Mouse (Mus musculus) adrenal gland, postnatal 36 days (tissue): ENCODE results near the gene Adtrp. TPM values are rescaled to one million over a fixed set of nuclear protein-coding genes. Genes with fewer than 3 reads are reported as not detected.
A peak's percentile ranks its signal among the peaks of the same experiment; 100 is the strongest.

ENCODE experiments used
- DNase-seq, 2 experiments: peaks; one replicate each; pipeline ENCODE4 v3.0.0; 2021; ENCODE audit warnings: mixed read lengths in 1 of 2
- long read RNA-seq, 2 experiments: library from polyadenylated mRNA; stranded (forward); transcript quantifications; one replicate each; pipeline ENCODE4 v2.0.0; 2021; ENCODE audit warnings: borderline sequencing depth in 2 of 2
- total RNA-seq, 2 experiments: library from RNA; stranded (reverse); gene quantifications; 2 replicates each; pipeline ENCODE4 v1.2.3; 2021

Adtrp gene
- 10 to 100 TPM; 22.5 to 45.9 TPM for total RNA-seq
- long read RNA-seq, experiment 1, transcript Adtrp-202 (7 exons, 1,602 nt), result major isoform, 16 of 37 reads
- long read RNA-seq, experiment 1, partial matches to known transcripts, result 15 of 37 reads
- long read RNA-seq, experiment 1, other reads (novel, unspliced or antisense), result 6 of 37 reads
- long read RNA-seq, experiment 2, partial matches to known transcripts, result 8 of 10 reads
- long read RNA-seq, experiment 2, other reads (novel, unspliced or antisense), result 1 of 10 reads

GRCm38 (mm10) chr13:41847516-41848126 lies at the start of gene Adtrp:
Gene Adtrp, minus strand, starts transcription at chr13:41847684.
- peak; percentile 7 to 47 for DNase-seq

- no peak for DNase-seq
Observed at GRCm38 (mm10) chr13:41892016-41892415, 44.5 kb upstream of the Adtrp start.

- DNase-seq, result no peak
Observed at GRCm38 (mm10) chr13:41890618-41891017, 43.1 kb upstream of the Adtrp start.

GRCm38 (mm10) chr13:41890111-41890600 lies 42.7 kb upstream of the Adtrp start:
- no peak for DNase-seq

GRCm38 (mm10) chr13:41888644-41889043 lies 41.2 kb upstream of the Adtrp start:
- no peak for DNase-seq

- no peak for DNase-seq
Observed at GRCm38 (mm10) chr13:41886120-41886519, 38.6 kb upstream of the Adtrp start.

- peak in 1 of 2 experiments; percentile 5 for DNase-seq
Observed at GRCm38 (mm10) chr13:41883665-41884291, 36.3 kb upstream of the Adtrp start.

GRCm38 (mm10) chr13:41881201-41881600 lies 33.7 kb upstream of the Adtrp start:
- DNase-seq, result peak; percentile 72 to 77

GRCm38 (mm10) chr13:41880525-41880924 lies 33.0 kb upstream of the Adtrp start:
- no peak for DNase-seq

GRCm38 (mm10) chr13:41872686-41873085 lies 25.2 kb upstream of the Adtrp start:
- DNase-seq, result no peak

GRCm38 (mm10) chr13:41872161-41872562 lies 24.7 kb upstream of the Adtrp start:
- DNase-seq, result no peak

GRCm38 (mm10) chr13:41867533-41867932 lies 20.0 kb upstream of the Adtrp start:
- DNase-seq, result no peak

GRCm38 (mm10) chr13:41865575-41865974 lies 18.1 kb upstream of the Adtrp start:
- DNase-seq, result no peak

GRCm38 (mm10) chr13:41865071-41865470 lies 17.6 kb upstream of the Adtrp start:
- no peak for DNase-seq

- DNase-seq, result no peak
Observed at GRCm38 (mm10) chr13:41860603-41861405, 13.3 kb upstream of the Adtrp start.

- peak in 1 of 2 experiments; percentile 10 for DNase-seq
Observed at GRCm38 (mm10) chr13:41855206-41856185, 8.0 kb upstream of the Adtrp start.

- DNase-seq, result no peak
Observed at GRCm38 (mm10) chr13:41850727-41851378, 3.4 kb upstream of the Adtrp start.

GRCm38 (mm10) chr13:41846516-41846915 lies 968 bp downstream of the Adtrp start:
- peak in 1 of 2 experiments; percentile 51 for DNase-seq

- DNase-seq, result no peak
Observed at GRCm38 (mm10) chr13:41845013-41845412, 2.5 kb downstream of the Adtrp start.

- DNase-seq, result no peak
Observed at GRCm38 (mm10) chr13:41844071-41844470, 3.4 kb downstream of the Adtrp start.
